Mouse (Mus musculus) embryonic fibroblast, embryonic 13.5 days (primary cell): Measurements from ENCODE around the gene Zfp988.
"Not testable (repeated sequence)": the region's sequence is repeated elsewhere in the genome, so short reads cannot be mapped to it uniquely, and the experiment has no call there.

Experiments
- CTCF ChIP-seq: IDR thresholded peaks from 2 replicates; pipeline ENCODE4 v1.5.1; 2011; ENCODE audit warnings: mild to moderate bottlenecking, control low read depth, low read length, moderate library complexity, borderline replicate concordance; ENCODE audit not compliant: insufficient read depth
- POLR2A ChIP-seq: IDR thresholded peaks from 2 replicates; pipeline ENCODE4 v1.6.1; 2011; ENCODE audit warnings: low read depth, mild to moderate bottlenecking, control low read depth, low read length, moderate library complexity

- TF ChIP-seq CTCF, POLR2A: not testable (repeated sequence)
These were observed 77.7 kb downstream of the Zfp988 start for GRCm38 (mm10) chr4:147383199-147383598.
